Mouse (Mus musculus): ENCODE measurements around the gene Cdh10.

- TF ChIP-seq GATA1 (IDR thresholded peaks at IDR 0.05; ENCODE audit: borderline replicate concordance, low read length) = no peak
- TF ChIP-seq FLI1 (IDR thresholded peaks at IDR 0.05; ENCODE audit: low read length) = no peak
These were observed 71.6 kb downstream of the Cdh10 start for GRCm38 (mm10) chr15:18890358-18890757.

Measured in megakaryocyte, embryonic 14.5 days (primary cell).